Mouse (Mus musculus) embryo, embryonic 11.5 days (tissue): Measurements from ENCODE around the gene Hspa1a.
"Not testable (repeated sequence)": the region's sequence is repeated elsewhere in the genome, so short reads cannot be mapped to it uniquely, and the experiment has no call there.

Experiments
- DNase-seq: peaks from one replicate; pipeline ENCODE4 v3.0.0-alpha.2; 2012; ENCODE audit warnings: low read depth, low spot score

Hspa1a gene

DNA sequence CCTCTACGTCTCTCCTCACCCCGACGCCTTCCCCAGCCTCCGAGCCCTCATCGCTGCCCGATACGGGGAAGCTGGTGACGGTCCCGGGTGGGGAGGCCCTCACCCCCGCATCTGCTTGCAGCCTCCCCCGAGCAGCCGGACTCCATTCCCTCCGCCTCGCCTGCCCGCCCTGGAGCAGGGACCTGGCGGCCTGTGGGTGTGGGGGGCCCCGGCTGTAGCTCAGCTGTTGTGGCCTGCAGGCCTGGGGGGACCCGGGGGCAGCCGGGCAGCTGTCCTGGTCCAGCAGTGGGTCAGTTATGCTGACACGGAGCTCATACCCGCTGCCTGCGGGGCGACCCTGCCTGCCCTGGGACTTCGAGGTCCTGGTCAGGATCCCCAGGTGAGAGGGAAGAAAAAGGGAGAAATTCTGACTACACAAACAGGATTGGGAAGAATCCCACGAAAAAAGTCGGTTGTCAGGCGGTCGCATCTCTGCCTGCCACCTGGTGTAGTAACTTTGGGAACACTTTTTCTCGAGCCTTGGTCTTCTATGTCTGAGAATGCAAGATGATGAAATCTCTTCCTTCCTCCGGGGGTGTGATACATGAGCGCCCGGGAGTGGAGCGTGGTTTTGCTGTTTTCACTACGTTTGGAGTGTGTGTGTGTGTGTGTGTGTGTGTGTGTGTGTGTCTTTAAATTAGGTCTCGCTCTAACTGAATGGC lies 29.6 kb upstream of the Hspa1a start:
- DNase-seq: no peak

DNA sequence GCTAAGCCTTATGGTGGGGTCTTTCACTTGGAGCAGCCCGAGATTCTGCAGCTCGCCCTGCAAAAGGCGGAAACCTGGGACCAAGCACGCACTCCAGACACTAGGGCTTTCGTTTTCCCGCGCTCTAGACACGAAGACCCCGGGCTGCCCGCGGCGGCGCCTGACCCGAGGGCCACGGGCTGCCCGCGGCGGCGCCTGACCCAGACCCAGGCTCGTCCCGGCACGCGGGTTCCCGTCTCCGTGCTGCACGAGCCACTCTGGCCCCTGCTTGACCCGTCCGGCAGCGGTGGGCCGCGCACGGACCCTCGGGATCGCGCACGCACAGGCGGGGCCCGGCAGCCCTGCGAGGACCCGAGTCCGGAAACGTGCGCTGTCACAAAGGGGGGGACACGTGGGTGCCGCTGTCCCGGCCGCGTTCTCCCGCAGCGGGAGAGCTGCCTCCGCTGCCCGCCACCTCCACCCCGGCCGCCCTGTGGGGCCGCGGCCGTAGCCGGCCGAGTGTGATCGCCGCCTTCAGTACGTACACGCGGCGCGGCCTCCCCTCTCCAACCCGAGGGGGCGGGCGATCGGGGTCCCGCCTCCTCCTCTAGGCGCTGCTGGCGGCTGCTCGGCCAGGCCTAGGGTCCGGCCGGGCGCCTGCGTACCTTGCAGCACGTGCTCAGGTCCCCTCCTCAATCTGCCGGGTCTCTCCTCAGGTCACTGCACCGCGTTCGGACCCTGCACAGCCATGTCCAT lies 28.9 kb upstream of the Hspa1a start, which contains the start of gene Vars:
Gene Vars, plus strand, starts transcription at position 271 of the 735 bp plus-strand sequence.
- DNase-seq: peak; percentile 81

DNA sequence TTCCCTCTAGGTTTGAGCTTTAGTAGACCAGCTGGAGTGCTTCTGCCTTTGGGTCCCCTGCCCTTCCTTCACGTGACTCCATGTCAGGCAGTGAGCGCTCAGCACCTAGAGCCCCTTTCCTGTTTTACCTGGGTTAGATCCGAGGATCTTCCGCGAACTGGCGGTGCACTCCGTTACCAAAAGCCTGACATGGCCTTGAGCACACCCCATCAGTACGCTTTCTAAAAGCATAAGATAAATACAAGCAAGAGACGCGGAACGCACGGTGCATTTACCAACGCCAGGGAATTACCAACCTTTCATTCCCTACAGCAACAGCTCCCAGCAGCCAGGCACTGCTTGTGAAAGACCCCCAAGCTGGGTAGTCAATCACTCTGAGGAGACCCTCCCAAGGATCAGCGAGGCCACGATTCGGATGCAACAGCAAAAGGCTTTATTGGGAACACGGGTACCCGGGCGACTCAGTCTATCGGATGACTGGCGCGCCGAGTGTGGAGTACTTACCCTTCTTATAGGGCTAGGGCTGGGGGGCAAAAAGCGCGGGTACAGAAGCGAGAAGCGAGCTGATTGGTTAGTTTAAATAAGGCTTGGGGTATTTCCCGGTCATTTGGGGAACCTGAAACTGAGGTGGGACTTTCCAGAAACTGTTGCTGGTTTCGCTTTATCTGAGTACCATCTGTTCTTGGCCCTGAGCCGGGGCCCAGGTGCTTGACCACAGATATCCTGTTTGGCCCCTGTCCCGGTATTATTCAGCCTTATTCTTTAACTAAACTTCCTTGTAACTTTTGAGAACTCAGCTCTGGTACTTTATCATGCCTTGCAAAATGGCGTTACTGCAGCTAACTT lies 28.1 kb upstream of the Hspa1a start:
- not testable (repeated sequence) for DNase-seq

- DNase-seq: no peak
These were observed 26.8 kb upstream of the Hspa1a start for GRCm38 (mm10) chr17:34998526-34999430.

- no peak for DNase-seq
These were observed 25.2 kb upstream of the Hspa1a start for GRCm38 (mm10) chr17:34997142-34997483.

GRCm38 (mm10) chr17:34996411-34997141 lies 24.6 kb upstream of the Hspa1a start:
- no peak for DNase-seq

- not testable (repeated sequence) for DNase-seq
These were observed 24.0 kb upstream of the Hspa1a start for GRCm38 (mm10) chr17:34995927-34996326.

GRCm38 (mm10) chr17:34995192-34995591 lies 23.2 kb upstream of the Hspa1a start:
- DNase-seq: not testable (repeated sequence)

- DNase-seq: no peak
These were observed 22.8 kb upstream of the Hspa1a start for GRCm38 (mm10) chr17:34994751-34995150.

DNA sequence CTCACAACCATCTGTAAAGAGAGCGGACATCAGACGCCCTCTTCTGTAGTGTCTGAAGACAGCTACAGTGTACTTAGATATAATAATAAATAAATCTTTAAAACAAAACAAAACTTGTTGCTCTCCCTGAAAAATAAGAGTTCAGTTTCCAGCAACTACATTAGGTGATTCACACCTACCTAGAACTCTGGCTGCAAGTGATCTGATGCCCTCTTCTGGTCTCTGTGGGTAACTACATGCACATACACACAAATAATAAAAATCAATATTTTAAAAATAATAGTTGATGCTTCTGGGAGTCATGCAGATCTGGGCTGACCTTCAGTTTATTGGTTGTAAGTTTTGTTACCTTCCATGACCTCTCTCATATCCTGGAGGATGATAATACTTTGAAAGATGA lies 12.3 kb upstream of the Hspa1a start:
- no peak for DNase-seq

- no peak for DNase-seq
These were observed 10.4 kb upstream of the Hspa1a start for GRCm38 (mm10) chr17:34982328-34982727.

GRCm38 (mm10) chr17:34981690-34982180 lies 9.8 kb upstream of the Hspa1a start, which contains the start of gene Lsm2:
Lsm2 (plus strand) TSS chr17:34981862.
- peak; percentile 87 for DNase-seq

DNA sequence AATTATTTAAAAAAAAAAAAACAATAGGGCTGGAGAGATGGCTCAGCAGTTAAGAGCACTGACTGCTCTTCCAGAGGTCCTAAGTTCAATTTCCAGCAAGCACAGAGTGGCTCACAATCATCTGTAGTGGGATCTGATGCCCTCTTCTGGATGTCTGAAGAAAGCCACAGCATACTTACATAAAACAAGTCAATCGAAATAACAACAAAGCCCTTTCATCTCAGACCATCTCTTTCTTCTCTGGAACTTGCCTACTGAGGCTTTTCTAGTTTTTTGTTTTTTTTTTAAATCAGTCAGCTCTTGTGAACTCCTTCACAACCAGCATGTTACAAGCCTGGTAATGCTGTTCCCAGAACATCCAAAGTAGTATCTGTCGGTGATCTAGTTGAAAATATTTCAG lies 8.7 kb upstream of the Hspa1a start:
- DNase-seq: no peak

DNA sequence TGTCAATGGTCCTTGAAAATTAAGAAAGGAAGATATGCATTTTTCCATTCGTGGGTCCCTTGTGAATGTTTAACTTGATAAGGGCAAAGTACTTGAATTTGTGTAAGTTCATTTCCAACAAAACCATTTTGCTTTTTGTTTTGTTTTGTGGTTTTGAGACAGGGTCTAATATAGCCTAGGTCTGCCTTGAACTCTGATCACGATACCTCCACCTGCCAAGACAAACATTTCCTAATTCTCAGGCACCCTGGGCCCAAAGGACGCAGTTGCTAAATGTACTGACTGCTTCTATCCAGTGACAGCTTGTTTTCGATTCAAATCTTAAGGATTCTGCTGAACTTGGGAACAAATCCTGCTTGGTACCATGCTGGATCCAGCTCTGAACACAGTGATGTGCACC lies 7.7 kb upstream of the Hspa1a start:
- DNase-seq: no peak

GRCm38 (mm10) chr17:34978239-34978638 lies 6.3 kb upstream of the Hspa1a start:
- DNase-seq: no peak

DNA sequence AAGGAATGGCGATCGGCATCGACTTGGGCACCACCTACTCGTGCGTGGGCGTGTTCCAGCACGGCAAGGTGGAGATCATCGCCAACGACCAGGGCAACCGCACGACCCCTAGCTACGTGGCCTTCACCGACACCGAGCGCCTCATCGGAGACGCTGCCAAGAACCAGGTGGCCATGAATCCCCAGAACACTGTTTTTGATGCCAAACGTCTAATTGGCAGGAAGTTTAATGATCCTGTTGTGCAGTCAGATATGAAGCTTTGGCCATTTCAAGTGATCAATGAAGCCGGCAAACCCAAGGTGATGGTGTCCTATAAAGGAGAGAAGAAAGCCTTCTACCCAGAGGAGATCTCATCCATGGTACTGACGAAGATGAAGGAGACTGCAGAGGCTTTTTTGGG lies 5.0 kb upstream of the Hspa1a start:
- no peak for DNase-seq

DNA sequence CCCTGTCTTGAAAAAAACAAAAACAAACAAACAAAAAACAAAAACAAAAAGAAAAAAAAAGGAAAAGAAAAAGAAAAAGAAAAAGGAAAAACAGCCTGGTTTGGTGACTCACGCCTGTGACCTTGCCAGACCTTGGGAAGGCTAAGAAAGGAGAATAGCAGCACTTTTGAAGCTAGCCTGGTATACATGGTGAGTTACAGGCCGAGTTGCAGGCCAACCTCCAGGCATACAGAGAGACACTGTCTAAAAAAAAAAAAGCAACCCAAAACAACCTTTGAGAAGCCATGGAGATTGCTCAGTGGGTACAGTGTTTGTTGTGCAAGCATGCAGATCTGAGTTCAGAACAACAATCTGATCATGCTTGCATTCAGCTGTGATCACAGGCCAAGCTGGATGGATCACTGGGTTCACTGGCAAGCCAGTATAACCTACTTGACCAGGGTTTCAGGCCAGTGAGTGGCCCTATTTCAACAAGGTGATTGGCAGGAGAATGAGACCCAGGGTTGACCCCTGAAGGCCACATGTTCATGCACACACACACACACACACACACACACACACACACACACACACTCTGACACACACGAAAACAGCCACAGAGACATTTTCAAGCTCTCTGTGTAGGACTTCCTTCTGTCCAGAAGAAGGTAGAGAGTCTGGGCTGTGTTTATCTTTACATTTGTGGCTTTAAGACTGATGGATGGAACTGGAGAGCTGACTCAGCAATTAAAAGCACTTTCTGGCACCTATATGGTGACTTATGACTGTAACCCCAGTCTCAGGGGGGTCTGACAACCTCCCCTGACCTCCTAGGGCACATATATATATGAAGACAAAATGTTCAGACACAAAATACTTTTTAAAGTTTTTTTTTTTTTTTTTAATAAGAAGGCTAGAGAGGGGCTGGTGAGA lies 3.9 kb upstream of the Hspa1a start:
- no peak for DNase-seq

DNA sequence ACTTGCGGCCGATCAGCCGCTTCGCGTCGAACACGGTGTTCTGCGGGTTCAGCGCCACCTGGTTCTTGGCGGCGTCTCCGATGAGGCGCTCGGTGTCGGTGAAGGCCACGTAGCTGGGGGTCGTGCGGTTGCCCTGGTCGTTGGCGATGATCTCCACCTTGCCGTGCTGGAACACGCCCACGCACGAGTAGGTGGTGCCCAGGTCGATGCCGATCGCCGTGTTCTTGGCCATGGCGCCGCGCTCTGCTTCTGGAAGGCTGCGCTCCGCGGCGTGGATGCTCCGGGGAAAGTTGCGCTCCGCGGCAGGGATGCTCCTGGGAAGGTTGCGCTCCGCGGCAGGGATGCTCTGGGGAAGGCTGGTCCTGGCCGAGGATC lies 275 bp downstream of the Hspa1a start:
- not testable (repeated sequence) for DNase-seq

DNA sequence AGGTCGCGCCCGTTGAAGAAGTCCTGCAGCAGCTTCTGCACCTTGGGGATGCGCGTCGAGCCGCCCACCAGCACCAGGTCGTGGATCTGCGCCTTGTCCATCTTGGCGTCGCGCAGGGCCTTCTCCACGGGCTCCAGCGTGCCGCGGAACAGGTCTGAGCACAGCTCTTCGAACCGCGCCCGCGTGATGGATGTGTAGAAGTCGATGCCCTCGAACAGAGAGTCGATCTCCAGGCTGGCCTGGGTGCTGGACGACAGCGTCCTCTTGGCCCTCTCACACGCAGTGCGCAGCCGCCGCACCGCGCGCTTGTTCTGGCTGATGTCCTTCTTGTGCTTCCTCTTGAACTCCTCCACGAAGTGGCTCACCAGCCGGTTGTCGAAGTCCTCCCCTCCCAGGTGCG lies 1.1 kb downstream of the Hspa1a start:
- not testable (repeated sequence) for DNase-seq
